Mouse (Mus musculus): ENCODE results near the gene Prss56.

Gene Prss56

DNA sequence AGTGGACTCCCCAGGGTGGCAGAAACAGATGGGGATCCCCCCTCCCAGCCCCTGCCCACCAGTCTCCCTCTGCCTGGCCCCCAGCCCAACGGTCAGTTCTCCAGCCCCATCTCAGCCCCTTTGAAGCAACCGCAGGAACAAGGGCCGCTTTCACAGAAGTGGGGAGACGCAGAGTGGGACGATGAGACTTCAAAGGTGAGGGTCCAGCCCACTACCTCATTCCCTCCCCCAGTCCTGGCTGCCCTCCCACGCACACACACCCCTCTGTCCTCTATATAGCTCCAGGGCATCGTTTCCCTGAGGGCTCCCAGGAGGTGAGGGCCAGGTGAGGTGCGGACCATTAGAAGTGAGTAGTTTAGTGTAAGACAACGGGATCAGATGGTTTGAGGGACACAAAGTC lies at the start of gene Prss56:
Gene Prss56, plus strand, starts transcription at position 301 of the 400 bp plus-strand sequence.
- DNase-seq (ENCODE audit: extremely low read depth, low read depth), result no peak

DNA sequence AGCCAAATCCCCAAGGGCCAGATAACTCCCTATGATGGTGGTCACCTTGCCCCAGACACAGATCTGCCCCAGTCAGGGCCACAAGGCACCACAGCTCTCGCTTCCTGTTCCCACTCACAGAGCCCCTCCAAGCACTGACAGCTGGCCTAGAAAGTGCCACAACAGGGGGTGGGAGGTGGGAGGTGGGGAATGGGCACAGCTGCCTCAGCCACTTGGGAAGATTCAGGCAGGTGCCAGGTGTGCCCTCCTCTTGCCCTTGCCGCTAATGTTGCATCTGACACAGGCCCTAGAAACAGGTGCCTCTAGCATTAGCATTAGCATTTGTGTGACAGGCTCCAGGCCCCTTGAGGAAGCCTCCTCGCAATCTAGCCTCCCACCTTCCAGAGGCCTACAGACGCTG lies 41.6 kb upstream of the Prss56 start:
- no peak for DNase-seq (ENCODE audit: extremely low read depth, low read depth)

DNA sequence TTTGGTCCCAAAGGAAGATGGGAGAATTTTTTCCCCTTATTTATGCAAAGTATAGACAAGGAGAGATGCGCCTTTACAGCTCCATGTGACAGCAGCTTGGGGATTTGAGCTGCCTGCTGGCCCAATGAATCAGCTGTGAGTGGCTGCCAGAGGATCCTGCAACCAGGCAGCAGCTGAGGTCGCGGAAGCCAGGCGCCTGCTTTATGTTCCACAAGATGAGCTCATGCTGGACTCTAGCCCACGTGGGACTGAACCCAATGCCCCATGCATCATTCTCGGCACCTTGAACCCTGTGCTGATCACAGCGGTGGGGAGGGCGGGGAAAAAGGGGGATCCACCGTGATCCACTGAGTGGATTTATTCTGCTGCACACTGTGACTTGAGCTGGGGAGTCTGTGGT lies 40.7 kb upstream of the Prss56 start:
- DNase-seq (ENCODE audit: extremely low read depth, low read depth), result no peak

DNA sequence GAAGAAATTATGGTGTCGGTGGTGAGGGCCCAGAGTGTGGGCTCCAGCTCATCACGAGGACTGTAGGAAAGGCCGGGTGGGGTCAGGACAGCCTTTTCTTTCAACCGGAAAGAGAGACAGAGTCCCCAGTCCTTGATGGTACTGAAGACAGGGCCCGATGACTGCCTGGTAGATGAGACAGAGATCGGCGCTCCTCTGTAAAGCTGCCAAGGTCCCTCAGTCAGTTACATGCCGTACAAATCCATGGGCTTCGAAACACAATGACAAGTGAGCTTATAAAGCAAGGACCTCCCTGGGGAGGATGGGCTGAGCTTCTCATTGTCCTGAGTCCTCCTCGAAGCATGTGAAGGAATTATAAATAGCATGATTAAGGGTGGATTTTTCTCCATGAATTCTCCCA lies 40.0 kb upstream of the Prss56 start:
- no peak for DNase-seq (ENCODE audit: extremely low read depth, low read depth)

DNA sequence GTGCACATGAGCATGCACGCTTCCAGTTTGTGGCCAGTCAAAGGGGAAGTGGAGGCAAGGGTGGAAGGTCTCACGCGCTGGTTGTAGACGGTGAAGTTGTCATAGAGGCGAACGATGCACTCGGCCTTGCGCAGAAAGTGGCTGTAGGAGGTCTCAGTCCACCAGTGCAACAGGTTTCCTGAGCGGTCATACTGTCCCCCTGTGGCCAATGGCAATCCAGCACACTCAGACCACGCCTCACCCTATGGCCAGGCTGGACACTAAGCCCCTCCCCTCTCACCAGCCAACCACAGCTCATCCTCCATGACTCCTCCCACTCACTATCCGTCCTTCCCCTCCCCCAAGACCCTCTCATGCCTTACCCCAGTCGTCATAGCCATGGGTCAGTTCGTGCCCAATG lies 33.7 kb upstream of the Prss56 start:
- no peak for DNase-seq (ENCODE audit: extremely low read depth, low read depth)

DNA sequence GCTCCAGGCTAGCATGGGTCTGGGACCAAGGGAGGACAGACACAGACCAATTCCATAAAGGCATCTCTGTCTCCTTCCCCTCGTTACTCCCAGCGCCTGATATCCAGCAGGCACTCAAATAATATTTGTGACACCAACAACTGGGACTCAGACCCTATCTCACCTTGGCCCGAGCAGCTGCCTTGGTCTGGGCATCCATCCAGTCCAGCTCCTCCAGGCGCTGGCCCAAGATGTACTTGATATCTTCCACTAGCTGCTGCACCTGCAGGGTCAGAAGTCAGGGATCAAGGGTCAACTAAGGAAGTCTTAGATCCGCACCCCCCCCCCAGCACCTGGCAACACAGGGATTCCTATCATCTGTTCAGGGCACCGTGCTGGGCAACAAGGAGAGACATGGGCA lies 31.8 kb upstream of the Prss56 start:
- no peak for DNase-seq (ENCODE audit: extremely low read depth, low read depth)

DNA sequence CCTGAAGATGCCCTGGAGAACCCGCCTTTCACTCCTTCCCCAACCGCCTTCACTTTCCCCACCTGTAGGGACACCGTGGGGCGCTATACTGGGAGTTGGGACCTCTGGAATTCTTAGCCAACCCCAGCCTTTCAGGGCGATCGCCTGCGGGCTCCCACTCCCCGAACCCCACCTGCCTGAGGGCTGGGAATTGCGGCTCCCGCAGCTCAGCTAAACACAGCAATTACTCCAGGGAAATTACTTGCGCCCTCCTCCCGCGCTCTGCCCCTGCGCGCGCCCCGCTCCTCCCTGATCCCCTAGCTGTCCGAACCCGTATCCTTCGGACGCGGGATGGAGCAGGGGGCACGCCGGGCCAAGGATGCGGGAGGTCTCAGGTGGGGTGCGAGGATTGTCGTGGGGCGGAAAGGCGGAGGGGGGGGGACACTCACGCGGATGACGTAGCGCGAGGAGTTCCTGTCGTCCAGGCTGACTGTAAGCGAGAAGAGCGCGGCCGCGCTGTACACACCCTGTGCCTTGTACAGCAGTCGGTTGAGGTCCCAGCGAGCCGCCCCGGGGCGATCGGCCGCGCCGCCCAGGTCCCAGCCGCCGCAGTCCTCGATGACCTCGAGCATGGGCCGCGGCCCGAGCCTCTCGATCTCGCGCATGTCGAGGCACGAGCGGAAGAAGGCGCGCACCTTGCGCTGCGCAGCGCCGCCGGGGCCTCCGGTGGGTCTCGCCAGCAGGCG lies 29.2 kb upstream of the Prss56 start:
- no peak for DNase-seq (ENCODE audit: extremely low read depth, low read depth)

DNA sequence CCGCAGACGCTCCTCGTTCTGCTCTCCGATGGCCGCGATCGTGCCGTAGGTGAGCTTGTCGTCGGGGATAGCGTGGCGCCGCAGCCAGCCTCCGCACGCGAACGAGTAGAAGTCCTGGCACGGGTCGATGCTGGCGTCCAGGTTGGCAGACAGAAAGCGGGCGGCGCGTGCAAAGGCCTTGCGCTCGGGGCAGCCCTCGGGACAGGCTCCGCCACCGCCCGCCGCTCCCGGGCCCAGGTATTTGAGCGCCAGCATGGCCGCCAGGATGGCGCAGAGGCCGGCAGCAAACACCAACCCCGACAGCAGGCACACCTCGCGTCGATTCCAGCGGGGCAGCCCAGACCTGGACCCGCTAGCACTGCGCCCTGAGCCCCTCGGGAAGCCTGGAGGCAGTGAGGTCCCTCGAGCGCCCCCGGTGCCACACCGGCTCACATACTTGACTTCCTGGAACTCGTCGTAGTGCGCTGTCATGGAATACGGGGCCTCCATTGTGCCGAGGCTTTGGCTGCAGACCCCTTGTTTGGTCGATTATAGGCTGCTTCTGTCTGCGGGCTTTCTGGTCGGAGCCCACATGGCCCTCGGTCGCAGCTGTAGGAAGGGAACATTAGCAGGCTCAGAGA lies 28.5 kb upstream of the Prss56 start:
- no peak for DNase-seq (ENCODE audit: extremely low read depth, low read depth)

DNA sequence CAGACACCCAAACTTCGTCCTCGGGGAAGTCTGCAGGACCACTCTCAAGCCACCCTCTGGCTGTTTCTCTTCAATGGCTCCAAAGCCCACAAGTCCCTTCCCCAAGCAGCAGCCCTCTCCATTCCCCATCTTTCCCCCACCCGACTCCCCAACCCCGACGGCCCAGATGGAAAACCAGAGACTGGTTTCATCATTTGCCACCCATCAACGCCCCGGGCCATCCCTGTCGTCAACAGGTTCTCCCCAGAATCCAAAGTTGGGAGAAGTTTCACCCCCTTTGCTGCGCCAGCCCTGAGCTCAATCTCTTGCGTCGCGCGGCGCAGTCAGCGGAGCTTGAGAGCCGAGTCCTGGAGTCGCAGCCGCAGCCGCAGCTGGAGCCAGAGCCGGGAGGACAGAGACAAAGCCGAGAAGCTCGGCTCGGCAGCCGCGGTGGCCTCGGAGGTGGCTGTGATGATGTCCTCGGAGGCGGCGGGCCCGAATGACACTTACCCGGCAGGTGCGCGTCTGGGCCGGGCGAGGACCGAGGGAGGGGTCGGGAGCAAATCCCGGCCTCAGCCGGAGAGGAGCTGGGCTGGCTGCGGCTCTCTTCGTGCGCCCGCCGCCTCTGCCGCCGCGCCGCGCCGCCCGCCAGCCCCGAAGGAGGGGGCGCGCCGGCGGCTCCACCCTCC lies 27.4 kb upstream of the Prss56 start:
- no peak for DNase-seq (ENCODE audit: extremely low read depth, low read depth)

DNA sequence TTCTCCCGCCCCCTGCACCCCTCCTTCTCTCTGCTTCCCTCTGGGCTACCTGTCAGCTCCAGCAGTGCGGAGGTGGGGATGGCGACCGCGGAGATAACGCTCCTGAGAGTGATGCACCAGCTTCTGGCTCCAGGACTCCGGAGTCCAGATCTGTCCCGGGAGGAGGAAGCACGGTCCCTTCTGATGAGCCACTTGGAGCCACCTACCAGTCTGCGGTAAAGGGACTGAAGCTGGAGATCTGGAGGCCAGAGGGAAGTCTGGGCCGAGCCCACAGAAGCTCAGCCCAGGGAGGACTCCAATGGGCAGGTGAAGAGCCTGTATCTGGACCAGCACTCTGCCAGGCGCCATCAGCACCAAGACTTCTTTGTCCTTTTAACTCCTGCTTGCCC lies 26.9 kb upstream of the Prss56 start, which contains the start of gene Ecel1:
Gene Ecel1, minus strand, starts transcription at position 323 of the 389 bp plus-strand sequence.
- no peak for DNase-seq (ENCODE audit: extremely low read depth, low read depth)

DNA sequence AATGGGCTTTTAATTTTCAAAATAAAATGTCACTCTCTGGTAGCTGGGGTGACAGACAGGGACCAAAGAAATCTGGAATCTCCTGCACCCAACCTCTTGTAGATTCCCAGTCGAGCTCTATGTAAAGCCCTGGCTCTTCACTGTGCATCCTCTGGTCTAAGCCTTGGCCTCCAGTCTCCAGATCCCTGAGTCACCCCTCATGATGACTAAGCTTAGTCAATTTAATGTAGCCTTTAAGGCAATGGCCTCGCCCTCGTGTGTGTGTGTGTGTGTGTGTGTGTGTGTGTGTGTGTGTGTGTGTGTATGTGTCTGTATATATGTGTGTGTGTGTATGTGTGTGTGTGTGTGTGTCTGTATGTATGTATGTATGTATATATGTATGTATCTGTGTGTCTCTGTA lies 23.7 kb upstream of the Prss56 start:
- DNase-seq (ENCODE audit: extremely low read depth, low read depth), result no peak

DNA sequence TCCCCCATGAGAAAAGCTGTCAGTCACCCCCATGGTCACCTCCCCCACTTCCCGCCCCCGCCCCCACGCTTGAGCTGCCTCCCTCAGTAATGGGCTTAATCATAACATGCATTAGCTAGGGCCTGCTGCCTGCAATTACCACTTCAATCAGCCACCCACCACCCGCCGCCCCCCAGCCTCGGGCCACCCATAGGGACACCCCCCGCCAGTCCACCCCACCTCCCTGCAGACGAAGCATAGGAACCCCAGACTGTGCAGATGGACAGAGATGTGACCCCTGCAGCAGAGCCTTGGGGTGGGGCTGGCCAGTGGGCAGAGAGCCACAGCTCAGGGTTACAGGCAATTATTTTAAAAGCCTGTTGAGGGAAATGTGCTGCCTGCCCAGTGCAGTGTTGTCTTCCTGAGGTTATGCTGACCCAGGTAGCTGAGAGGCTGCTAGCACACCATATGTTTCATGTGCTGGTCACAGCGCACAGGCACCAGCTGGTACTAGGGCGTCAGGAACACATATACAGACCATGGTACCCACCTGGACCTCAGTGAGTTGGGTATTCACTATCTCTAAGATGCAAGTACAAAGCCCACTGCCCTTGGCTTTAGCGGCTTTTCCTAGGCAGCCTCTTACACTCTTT lies 18.8 kb upstream of the Prss56 start:
- DNase-seq (ENCODE audit: extremely low read depth, low read depth), result no peak

DNA sequence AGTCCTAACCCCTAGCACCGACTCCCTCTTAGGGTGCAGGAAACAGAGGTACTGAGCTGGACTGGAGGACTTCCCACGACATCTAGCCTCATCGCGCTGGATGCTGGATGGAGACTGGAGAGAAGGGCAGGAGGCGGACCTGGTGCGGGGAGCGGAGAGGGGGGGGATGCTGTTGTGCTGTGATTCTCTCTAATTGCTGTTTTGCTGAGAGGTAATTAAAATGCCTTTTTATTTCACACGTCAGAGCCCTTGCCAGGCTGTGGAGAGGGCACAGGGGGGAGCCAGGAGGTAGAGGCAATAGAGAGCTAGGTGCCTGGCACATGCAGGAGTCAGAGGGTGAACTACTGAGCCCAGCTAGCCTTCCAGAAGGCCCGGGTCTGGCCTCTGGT lies 18.3 kb upstream of the Prss56 start:
- DNase-seq (ENCODE audit: extremely low read depth, low read depth), result no peak

DNA sequence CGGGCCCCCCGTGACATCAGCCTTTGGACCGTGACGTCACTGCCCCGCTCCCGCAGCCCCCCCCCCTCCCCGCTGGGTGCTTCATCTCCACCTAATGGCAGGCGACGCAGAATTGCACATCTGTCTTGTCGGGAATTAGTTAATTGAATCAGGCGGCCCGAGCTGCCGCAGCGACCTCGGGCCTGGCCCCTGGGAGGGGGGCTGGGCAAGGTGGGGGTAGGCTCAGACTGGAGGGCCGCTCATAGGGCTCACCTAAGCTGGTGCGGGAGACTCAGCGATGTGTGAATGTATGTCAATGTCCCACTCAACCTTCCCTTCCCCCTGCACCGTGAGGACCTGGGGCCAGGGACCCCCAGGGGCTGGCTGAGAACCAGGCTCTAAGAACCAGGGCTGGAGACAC lies 12.7 kb upstream of the Prss56 start:
- no peak for DNase-seq (ENCODE audit: extremely low read depth, low read depth)

DNA sequence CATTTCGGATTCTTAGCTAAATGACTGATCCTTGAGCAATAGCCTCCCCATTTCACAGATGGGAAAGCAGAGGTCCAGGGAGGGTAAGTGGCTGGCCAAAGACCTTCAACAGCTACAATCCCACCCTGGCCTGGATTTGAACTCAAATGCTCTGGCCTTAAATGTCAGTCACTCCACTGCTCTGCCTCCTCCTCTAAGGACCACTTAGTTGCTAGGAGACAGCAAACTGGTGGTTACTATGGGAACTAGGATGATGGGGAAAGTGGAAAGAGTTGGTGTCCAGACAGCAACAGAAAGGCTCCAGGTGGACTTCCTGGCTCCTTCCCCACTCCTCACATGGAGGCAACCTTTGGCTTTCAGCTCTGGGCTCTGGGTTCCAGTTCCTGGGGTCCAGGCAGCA lies 11.8 kb upstream of the Prss56 start:
- DNase-seq (ENCODE audit: extremely low read depth, low read depth), result no peak

DNA sequence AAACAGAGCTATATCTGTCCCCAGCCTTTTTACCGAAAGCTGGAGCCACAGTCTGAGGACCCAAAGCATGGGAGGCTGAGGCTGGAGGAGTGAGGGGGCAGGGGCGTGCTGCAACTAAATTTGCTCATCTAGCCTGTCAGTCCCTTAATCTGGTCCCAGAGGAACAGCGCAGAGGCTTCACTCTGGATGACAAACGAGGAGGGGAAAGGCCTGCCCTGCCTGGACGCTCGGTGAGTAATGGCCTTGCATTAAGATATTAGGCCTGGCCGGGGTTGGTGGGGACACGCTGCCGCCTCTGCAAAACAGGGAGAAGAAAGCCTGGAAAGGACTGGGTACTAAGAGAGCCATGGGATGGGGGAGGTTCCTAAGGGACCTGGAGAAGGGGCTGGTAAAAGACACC lies 10.8 kb upstream of the Prss56 start:
- no peak for DNase-seq (ENCODE audit: extremely low read depth, low read depth)

DNA sequence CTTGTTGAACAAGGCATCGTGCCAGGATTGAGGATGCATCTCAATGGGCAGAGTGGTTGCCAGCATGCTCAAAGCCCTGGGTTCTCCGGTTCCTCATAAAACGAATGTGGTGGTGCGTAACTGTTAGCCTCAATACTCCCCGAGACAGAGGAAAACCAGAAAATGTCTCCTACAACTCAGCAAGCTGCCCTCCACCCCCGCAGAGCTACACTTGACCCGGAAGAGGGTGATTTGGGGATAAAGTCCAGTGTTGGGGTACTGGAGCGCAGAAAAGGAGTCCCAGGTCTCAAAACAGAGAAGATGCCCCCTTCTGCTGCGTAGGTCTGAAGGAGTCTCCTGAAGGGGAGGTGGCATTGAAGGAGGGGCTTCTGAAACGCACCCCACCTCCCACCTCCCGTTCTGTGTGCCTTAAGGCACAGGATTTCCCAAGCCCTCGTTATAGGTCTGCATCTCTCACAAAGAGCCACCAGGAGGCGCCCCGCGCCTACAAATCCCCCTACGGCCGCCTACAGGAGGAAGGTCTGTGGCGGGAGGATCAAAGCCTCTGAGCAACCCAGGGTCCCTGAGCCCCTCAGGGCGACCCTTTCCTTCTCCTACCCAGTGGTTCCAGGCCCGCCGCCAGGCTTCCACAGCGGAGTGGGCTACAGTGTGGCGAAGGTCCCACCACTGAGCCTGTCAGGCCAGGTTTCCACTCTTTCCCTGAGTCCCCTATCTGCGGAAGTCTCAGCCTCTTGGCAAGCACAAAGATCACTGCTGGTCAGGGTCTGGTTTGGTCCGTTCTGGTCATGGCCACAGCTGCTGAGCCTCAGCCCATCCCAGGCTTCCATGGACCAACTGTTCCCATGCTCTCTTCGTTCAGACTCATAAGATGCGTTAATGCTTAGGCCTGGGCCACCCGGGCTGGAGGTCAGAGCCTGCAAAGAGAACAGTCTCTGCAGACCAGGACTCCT lies 8.8 kb upstream of the Prss56 start:
- peak; percentile 43 for DNase-seq (ENCODE audit: extremely low read depth, low read depth)

DNA sequence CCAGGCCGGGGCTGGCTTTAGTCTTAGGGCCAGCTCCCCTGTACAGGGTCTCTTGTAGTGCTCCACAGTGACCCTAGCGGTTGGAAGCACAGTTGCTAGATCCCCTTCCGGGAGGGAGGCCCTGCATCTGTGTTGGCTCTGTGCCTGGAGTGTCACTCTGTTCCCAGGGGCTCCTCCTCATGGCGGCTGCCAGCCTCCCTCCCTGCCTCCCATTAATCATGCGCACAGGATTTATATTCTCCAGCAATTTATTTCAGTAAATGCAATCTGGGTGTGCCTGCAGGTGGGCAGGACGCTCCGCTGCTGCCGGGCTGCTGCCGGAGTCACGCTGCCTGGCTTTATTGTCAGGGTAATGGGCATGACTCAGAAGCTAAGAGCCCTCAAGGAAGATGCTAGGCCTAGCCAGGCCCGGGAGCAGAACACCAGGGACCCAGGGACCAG lies 7.2 kb upstream of the Prss56 start:
- no peak for DNase-seq (ENCODE audit: extremely low read depth, low read depth)

DNA sequence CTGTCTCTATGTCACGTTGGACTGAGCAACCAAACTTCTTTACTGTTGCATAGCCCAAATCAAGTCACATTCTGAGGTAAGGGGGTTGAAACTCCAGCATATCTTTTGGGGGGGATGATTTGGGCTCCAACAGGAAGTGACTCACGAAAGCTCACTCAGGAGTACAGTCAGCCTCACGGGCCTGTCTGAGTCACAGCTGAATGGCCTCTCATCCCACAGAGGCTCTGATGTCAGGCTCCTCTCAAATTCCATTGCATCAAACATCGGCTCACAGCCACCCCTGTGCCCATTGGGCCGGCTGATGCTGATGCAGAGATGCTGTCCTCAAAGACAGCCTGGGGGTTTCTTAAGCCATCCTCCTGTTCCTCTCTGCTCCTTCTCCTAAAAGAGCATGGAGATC lies 2.2 kb upstream of the Prss56 start:
- peak; percentile 14 for DNase-seq (ENCODE audit: extremely low read depth, low read depth)

DNA sequence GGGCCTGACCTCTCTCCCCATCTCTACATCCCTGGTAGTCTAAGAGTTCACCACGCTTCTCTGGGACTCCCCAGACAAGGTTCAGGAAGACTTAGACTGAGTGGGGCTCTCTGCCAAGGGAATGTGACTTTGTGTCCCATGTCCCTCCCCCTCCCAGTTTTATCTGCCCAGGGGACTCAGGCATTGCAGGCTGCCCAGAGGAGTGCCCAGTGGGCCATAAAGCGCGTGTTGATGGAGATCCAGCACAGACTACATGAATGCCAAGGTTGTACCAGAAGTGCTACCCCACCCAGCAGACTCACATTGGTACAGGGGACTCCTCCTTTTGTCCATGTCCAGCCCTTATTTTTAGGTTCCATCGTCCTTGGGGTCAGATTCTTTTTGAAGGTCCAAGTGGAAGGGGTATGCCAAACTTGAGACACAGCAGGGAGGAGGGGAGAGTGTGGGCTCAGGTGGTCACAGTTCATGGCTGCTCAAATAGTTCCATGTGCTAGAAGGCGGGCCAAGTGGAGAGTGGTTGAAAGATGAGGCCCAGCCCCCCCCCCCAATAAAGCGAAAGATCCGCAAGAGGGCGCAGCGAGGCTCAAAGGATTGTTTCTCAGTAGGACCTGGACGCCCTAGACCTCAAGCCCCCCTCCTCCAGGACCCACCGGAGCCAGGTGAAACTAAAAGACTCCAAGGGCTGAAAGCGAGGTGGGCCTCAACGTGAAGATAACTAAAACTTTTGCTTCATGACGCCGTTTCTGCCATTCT lies 1.1 kb downstream of the Prss56 start:
- no peak for DNase-seq (ENCODE audit: extremely low read depth, low read depth)

All from MEL-GATA-1-ER (cell line).